Mouse (Mus musculus): Measurements from ENCODE around the gene Prrt1.

Prrt1 gene

GRCm38 (mm10) chr17:34599891-34600290, 29.4 kb upstream of the Prrt1 start:
- DNase-seq (ENCODE audit: low spot score): no peak

GRCm38 (mm10) chr17:34601796-34602195, 27.5 kb upstream of the Prrt1 start:
- DNase-seq (ENCODE audit: low spot score): no peak

- peak; percentile 93 for DNase-seq (ENCODE audit: low spot score)
These were observed 25.8 kb upstream of the Prrt1 start, which contains the start of gene Rnf5 for GRCm38 (mm10) chr17:34603375-34604060. Gene Rnf5, minus strand, starts transcription at chr17:34603690.

GRCm38 (mm10) chr17:34604061-34604508, 25.2 kb upstream of the Prrt1 start, which contains the start of gene Agpat1:
Gene Agpat1, plus strand, starts transcription at chr17:34604262.
- peak; percentile 97 for DNase-seq (ENCODE audit: low spot score)

GRCm38 (mm10) chr17:34604511-34605237, 24.7 kb upstream of the Prrt1 start:
- no peak for DNase-seq (ENCODE audit: low spot score)

- DNase-seq (ENCODE audit: low spot score): peak; percentile 87
These were observed 23.7 kb upstream of the Prrt1 start for GRCm38 (mm10) chr17:34605609-34606008.

- no peak for DNase-seq (ENCODE audit: low spot score)
These were observed 22.9 kb upstream of the Prrt1 start for GRCm38 (mm10) chr17:34606186-34607039.

- no peak for DNase-seq (ENCODE audit: low spot score)
These were observed 21.3 kb upstream of the Prrt1 start for GRCm38 (mm10) chr17:34607997-34608396.

GRCm38 (mm10) chr17:34611050-34611449, 18.3 kb upstream of the Prrt1 start:
- no peak for DNase-seq (ENCODE audit: low spot score)

GRCm38 (mm10) chr17:34613054-34613645, 16.2 kb upstream of the Prrt1 start:
- DNase-seq (ENCODE audit: low spot score): no peak

- DNase-seq (ENCODE audit: low spot score): no peak
These were observed 15.5 kb upstream of the Prrt1 start for GRCm38 (mm10) chr17:34613830-34614229.

- no peak for DNase-seq (ENCODE audit: low spot score)
These were observed 13.5 kb upstream of the Prrt1 start, which contains the start of gene Egfl8 for GRCm38 (mm10) chr17:34615871-34616270. Gene Egfl8, minus strand, starts transcription at chr17:34615971.

GRCm38 (mm10) chr17:34618999-34619398, 10.3 kb upstream of the Prrt1 start:
- no peak for DNase-seq (ENCODE audit: low spot score)

- no peak for DNase-seq (ENCODE audit: low spot score)
These were observed 8.3 kb upstream of the Prrt1 start for GRCm38 (mm10) chr17:34621006-34621405.

GRCm38 (mm10) chr17:34623161-34623560, 6.2 kb upstream of the Prrt1 start:
- DNase-seq (ENCODE audit: low spot score): no peak

- DNase-seq (ENCODE audit: low spot score): no peak
These were observed 4.4 kb upstream of the Prrt1 start for GRCm38 (mm10) chr17:34624981-34625380.

- DNase-seq (ENCODE audit: low spot score): no peak
These were observed 3.1 kb upstream of the Prrt1 start for GRCm38 (mm10) chr17:34626062-34626772.

- DNase-seq (ENCODE audit: low spot score): no peak
These were observed 2.6 kb upstream of the Prrt1 start for GRCm38 (mm10) chr17:34626773-34627092.

- peak; percentile 59 for DNase-seq (ENCODE audit: low spot score)
These were observed 2.0 kb upstream of the Prrt1 start for GRCm38 (mm10) chr17:34627093-34627942.

- DNase-seq (ENCODE audit: low spot score): no peak
These were observed 1.2 kb upstream of the Prrt1 start, which contains the start of gene Ppt2 for GRCm38 (mm10) chr17:34627943-34628643. Gene Ppt2, minus strand, starts transcription at chr17:34628510.

All from urinary bladder, postnatal 10 days (tissue).